ENCODE assay signal across 8 mouse cellular contexts in the genomic region with DNA sequence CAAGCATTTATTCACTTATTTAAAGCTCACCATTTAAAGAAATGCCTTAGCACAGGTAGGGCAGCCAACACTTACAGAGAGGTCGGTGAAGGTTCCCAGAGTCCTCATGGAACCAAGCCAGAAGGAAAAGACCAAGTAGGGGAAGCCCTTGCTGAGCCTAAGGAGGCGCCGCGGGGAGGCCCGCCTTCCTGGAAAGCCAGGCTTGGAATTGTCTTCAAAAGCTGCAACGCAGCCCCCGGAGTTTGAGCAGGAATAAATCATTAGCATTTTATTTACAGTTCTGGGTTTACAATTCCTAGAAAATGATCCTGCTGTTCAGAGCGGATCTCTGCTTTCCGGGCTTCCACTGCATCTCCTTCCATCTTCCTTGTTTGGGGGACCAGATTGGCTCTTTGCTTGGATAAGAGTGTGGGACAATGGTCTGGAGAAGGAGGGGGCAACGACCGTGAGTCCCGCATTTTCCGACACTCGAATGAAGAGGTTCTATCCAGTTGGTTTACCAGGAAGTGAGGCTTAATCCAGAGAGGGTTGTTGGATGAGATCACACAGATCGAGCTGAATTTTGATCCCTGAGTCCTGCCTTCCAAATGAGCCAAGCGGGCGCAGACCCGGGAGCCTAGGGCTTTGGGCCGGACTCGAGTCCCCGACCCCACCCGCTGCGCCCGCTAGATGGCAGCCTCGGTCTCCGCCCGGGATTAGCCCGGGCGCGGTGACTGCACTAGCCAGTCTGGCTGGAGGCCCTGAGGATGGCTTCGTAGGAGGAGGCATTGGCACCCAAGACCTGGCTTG. TPM values are rescaled to one million over a fixed set of nuclear protein-coding genes. Genes with fewer than 3 reads are reported as not detected.
A peak's percentile ranks its signal among the peaks of the same experiment; 100 is the strongest.
DNase-seq lines count a peak whose midpoint lies in the region; ATAC-seq and TF ChIP-seq lines count a peak whose summit lies in the region.

No protein-coding gene starts in this region.

- intact Hi-C loops in gastrocnemius, adult 2 months (cut with DNase I): no loop called here

- TF ChIP-seq CTCF in cortical plate, adult 2 months (IDR thresholded peaks at IDR 0.05; ENCODE audit: extremely low read depth, insufficient read depth, low read length): peak; percentile 32; the same call in 1 of the 2 replicates
- TF ChIP-seq CTCF in gastrocnemius, adult 2 months (IDR thresholded peaks at IDR 0.05): peak; percentile 86

- peak overlapping the region; percentile 44 for H3K4me2 ChIP-seq in hindbrain, embryonic 15.5 days

- no peak overlapping the region for H3K9ac ChIP-seq in hindbrain, embryonic 15.5 days

- no peak overlapping the region for H3K27ac ChIP-seq in cortical plate, adult 2 months (ENCODE audit: insufficient read depth, low read length)
- H3K27ac ChIP-seq in gastrocnemius, adult 2 months: no peak overlapping the region
- no peak overlapping the region for H3K27ac ChIP-seq in hindbrain, embryonic 15.5 days (replicated peaks)

- peaks cover 21% of the 10 kb centered on the region for H3K27me3 ChIP-seq in hindbrain, embryonic 15.5 days

- H3K36me3 ChIP-seq in hindbrain, embryonic 15.5 days: no peaks in the 10 kb centered on the region

- no peak for TF ChIP-seq POLR2A in cortical plate, adult 2 months (IDR thresholded peaks at IDR 0.05; ENCODE audit: extremely low read depth, insufficient read depth, low read length)

- H3K4me3 ChIP-seq in cortical plate, adult 2 months (ENCODE audit: insufficient read depth, low read length): no peak overlapping the region
- H3K4me3 ChIP-seq in gastrocnemius, adult 2 months: peak overlapping the region; percentile 42
- peak overlapping the region; percentile 13; the same call in 1 of the 2 replicates for H3K4me3 ChIP-seq in hindbrain, embryonic 15.5 days

- peak; percentile 85 for ATAC-seq in hindbrain, embryonic 15.5 days (ENCODE audit: low FRiP score, low read depth)

- H3K4me1 ChIP-seq in cortical plate, adult 2 months (ENCODE audit: control insufficient read depth, insufficient read depth, low read length): no peaks in the 10 kb centered on the region
- H3K4me1 ChIP-seq in hindbrain, embryonic 15.5 days (replicated peaks): peaks cover 12% of the 10 kb centered on the region

- WGBS in hindbrain, embryonic 15.5 days: 7% methylated on average over 31 of the region's 31 CpGs

- DNase-seq in adipocyte (ENCODE audit: low spot score): peak; percentile 67
- peak; percentile 85 for DNase-seq in gastrocnemius, adult 2 months
- DNase-seq in left cerebral cortex, adult 11 months (ENCODE audit: low spot score): peak; percentile 15
- DNase-seq in lung, postnatal 36 days: peak; percentile 74
- DNase-seq in retina, postnatal 7 days (ENCODE audit: low read depth, low spot score): peak; percentile 66
- DNase-seq in urinary bladder, adult 2 months (ENCODE audit: low spot score): peak; percentile 60

- H3K9me3 ChIP-seq in hindbrain, embryonic 15.5 days: no peaks in the 10 kb centered on the region

RNA-seq across cellular contexts. Expression of gene 4930535I16Rik, which starts 39.1 kb away (rescaled TPM):
- polyA plus RNA-seq in cortical plate, adult 2 months (2012; rRNA removed): not detected in 2 replicates
- not detected for total RNA-seq in gastrocnemius, adult 2 months (2021)
- polyA plus RNA-seq in hindbrain, embryonic 15.5 days (2015; fragmentation: Nextera tagmentation; extraction: Ambion mirVana): not detected in 2 replicates
- polyA plus RNA-seq in urinary bladder, adult 2 months (2012; rRNA removed): not detected in 2 replicates

RNA-seq across cellular contexts. Expression of gene Rragc, which starts 39.7 kb away (rescaled TPM):
- polyA plus RNA-seq in cortical plate, adult 2 months (2012; rRNA removed): 72.9 and 73.0 TPM in 2 replicates
- total RNA-seq in gastrocnemius, adult 2 months (2021): 10 to 100 TPM; 20.0 to 23.3 TPM
- 44.9 and 47.8 TPM in 2 replicates for polyA plus RNA-seq in hindbrain, embryonic 15.5 days (2015; fragmentation: Nextera tagmentation; extraction: Ambion mirVana)
- 76.6 and 77.2 TPM in 2 replicates for polyA plus RNA-seq in urinary bladder, adult 2 months (2012; rRNA removed)

RNA-seq across cellular contexts. Expression of gene Mycbp, which starts 52.3 kb away (rescaled TPM):
- 10.5 and 17.1 TPM in 2 replicates for polyA plus RNA-seq in cortical plate, adult 2 months (2012; rRNA removed)
- 10 to 100 TPM; 18.3 to 19.5 TPM for total RNA-seq in gastrocnemius, adult 2 months (2021)
- 34.2 and 44.3 TPM in 2 replicates for polyA plus RNA-seq in hindbrain, embryonic 15.5 days (2015; fragmentation: Nextera tagmentation; extraction: Ambion mirVana)
- polyA plus RNA-seq in urinary bladder, adult 2 months (2012; rRNA removed): 18.3 and 21.1 TPM in 2 replicates

Comparison
In these comparisons a context has a peak if more than half of its experiments do, and no peak if none do; other contexts are left out.
1. DNase-seq: peak in every context shown above with its lines; median percentile 85 in gastrocnemius, adult 2 months; 74 in lung, postnatal 36 days; 67 in adipocyte; 66 in retina, postnatal 7 days; 60 in urinary bladder, adult 2 months; 15 in left cerebral cortex, adult 11 months.